Mouse (Mus musculus): ENCODE measurements around the gene Igfl3.

Gene Igfl3

DNA sequence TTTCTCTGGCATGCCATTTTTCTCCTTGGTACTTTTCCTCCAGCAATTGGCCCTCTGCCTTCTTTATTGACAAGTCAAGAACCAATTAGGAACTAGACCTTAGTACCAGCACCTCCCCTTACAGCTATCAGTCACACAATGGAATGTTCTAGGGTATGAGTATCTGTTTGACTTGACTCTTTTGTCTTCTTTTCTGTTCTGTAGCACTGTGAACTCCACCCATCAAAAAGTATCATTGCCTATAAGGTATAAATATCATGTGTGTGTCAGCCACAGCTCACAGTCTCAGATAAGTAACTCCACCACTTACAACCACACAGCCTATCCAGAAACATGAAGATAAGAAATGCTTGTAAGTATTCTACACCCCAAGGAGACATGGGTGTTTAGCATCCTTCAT is at the start of gene Igfl3:
Gene Igfl3 (plus strand): TSS at position 301 of the 400 bp plus-strand sequence.
- DNase-seq (ENCODE audit: low read depth, low spot score): no peak

DNA sequence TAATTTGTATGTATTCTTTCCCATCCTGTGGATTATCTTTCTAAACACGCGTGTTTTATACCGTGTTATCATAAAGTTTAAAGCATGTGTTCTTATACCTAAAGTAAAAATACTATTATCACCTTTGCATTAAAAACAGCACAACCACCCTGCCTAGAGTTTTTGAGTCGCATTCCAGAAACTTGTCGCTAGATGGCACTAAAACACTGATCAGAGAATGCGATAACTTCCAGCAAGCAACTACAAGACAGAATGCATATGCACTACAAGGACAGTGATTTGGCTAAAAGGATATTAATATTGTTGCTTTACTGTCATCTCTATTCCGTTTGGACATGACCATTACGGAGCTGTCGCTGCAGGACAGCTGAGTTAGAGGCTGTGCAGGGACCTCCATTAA is 34.6 kb downstream of the Igfl3 start:
- no peak for DNase-seq (ENCODE audit: low read depth, low spot score)

- DNase-seq (ENCODE audit: low read depth, low spot score): no peak
Observed at GRCm38 (mm10) chr7:18214699-18215098, 38.4 kb downstream of the Igfl3 start.

All from c-Kit-negative CD71-positive TER-119-positive erythroid progenitor cells, embryonic 14.5 days (primary cell).